Mouse (Mus musculus) olfactory bulb, adult 2 months (tissue): ENCODE results near the gene Rabgap1.

Source experiments
- CTCF ChIP-seq: fragments of 200-500 bp; IDR thresholded peaks from 2 replicates; pipeline ENCODE4 v1.5.1; 2012; ENCODE audit warnings: low read depth, mild to moderate bottlenecking, low read length, moderate library complexity; ENCODE audit not compliant: insufficient read depth
- POLR2A ChIP-seq: fragments of 200-500 bp; IDR thresholded peaks from 2 replicates; pipeline ENCODE4 v1.6.1; 2012; ENCODE audit warnings: mild to moderate bottlenecking, low read depth, low read length, moderate library complexity; ENCODE audit not compliant: insufficient read depth

GRCm38 (mm10) chr2:37480039-37480438 lies 37.0 kb downstream of the Rabgap1 start:
- TF ChIP-seq CTCF: no peak
- no peak for TF ChIP-seq POLR2A
